Mouse (Mus musculus): ENCODE measurements around the gene Nthl1. TPM values are rescaled to one million over a fixed set of nuclear protein-coding genes. Genes with fewer than 3 reads are reported as not detected.

Nthl1 gene
- polyA plus RNA-seq, 1 experiment from 2014 or later = 12.3 TPM

DNA sequence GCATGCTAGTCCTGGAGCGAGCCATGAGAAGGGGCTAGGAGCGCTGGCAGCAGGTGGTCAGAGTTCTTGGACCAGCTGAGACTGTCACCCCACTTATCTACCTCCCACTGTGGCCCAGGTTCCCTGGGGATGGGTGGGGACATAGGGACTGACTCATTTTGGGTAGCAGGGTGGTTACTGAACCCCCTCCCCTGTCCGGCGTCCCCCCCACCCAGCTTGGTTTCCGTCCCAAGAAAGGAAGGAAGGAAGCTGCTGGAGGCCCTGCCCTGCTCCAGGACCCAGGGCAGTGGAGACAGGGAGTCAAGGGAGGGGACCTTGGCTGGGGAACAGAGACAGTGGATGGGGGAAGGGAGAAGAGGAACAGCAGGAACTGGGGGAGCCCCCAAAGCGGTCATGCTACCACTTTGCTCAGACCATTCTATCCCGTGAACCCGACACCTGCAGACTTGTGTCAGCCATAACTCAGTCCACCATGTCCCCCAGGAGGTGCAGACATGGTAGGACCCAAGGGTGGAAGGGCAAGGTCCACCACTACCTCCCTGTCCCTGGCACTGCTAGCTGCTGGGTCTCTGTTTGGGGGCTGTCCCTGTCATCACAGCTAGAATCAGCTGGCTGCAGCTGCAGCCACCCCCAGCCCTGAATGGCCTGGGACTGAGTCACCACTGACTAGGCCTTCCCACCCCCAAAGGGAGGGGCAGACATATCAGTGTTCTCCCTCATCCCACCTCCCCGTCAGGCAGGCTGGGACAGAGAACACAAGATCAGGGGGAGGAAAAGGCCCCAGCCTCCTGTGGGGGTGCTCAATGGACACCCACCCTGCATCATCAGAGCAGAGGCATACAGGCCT, 12.6 kb downstream of the Nthl1 start:
- peak overlapping the region; percentile 14; the same call in 1 of the 2 replicates for H3K27ac ChIP-seq (ENCODE audit: low read depth, low read length)
- no peak overlapping the region for H3K4me2 ChIP-seq (ENCODE audit: low read length)
- no peaks in the 10 kb centered on the region for H3K36me3 ChIP-seq (ENCODE audit: control insufficient read depth, insufficient read depth, low read length)
- H3K4me1 ChIP-seq (ENCODE audit: control insufficient read depth, insufficient read depth, low read length) = peaks cover 3% of the 10 kb centered on the region
- ATAC-seq (no peak), DNase-seq (ENCODE audit: low spot score) (no peak)
- no peak overlapping the region for H3K9ac ChIP-seq (ENCODE audit: low read length)
- H3K27me3 ChIP-seq (replicated peaks; ENCODE audit: control insufficient read depth, insufficient read depth, low read length) = no peaks in the 10 kb centered on the region
- H3K4me3 ChIP-seq (ENCODE audit: low read depth, low read length) = no peak overlapping the region
- no peaks in the 10 kb centered on the region for H3K9me3 ChIP-seq (replicated peaks; ENCODE audit: control insufficient read depth, low read length)
- 89% methylated on average over 9 of the region's 9 CpGs for WGBS

GRCm38 (mm10) chr17:24645916-24646315, 13.4 kb downstream of the Nthl1 start:
- Histone ChIP-seq H3K9me3 (replicated peaks; ENCODE audit: control insufficient read depth, low read length) (no peaks in the 10 kb centered on the region), H3K4me3 (ENCODE audit: low read depth, low read length) (no peak overlapping the region), H3K27ac (ENCODE audit: low read depth, low read length) (no peak overlapping the region), H3K4me2 (ENCODE audit: low read length) (no peak overlapping the region), H3K4me1 (ENCODE audit: control insufficient read depth, insufficient read depth, low read length) (peaks cover 3% of the 10 kb centered on the region), H3K27me3 (replicated peaks; ENCODE audit: control insufficient read depth, insufficient read depth, low read length) (peaks cover 7% of the 10 kb centered on the region), H3K9ac (ENCODE audit: low read length) (no peak overlapping the region), H3K36me3 (ENCODE audit: control insufficient read depth, insufficient read depth, low read length) (no peaks in the 10 kb centered on the region)
- 81% methylated on average over 3 of the region's 3 CpGs for WGBS
- ATAC-seq = no peak
- no peak for DNase-seq (ENCODE audit: low spot score)

DNA sequence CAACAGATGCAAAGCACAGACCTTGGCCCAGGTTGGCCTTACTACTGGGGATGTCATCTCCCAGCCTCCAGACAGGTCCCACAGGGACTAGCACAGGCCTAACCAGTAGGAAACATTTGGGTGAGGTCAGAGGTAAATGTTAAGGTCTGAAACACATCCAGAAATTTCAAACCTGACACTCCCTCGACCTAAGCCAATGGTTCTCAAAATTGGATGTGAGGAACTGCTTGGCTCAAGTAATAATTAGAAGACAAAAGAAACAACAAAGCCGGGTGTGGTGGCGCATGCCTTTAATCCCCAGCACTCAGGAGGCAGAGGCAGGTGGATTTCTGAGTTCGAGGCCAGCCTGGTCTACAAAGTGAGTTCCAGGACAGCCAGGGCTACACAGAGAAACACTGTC, 13.9 kb downstream of the Nthl1 start:
- no peak overlapping the region for H3K4me3 ChIP-seq (ENCODE audit: low read depth, low read length)
- WGBS = 83% methylated on average over 4 of the region's 4 CpGs

DNA sequence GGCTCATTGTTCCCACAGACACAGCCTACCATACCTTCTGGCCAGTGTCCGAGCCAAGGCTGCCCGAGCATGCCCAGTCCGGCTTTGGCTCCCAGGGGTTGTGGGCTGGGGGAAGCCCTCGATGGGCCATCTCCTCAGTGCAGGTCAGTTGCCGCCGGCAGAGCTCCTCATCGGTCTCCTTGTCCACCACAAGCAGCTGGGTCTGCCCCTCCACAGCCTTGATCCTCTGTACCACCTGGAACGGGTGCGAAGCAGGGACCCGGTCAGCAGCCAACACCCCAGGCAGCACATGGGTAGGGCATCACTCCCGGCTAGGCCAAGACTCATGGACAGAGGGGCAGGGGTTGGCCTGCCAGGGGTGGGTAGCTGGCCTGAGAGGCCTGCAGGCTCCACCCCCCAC, 15.0 kb downstream of the Nthl1 start:
- Histone ChIP-seq H3K36me3 (ENCODE audit: control insufficient read depth, insufficient read depth, low read length) (no peaks in the 10 kb centered on the region), H3K27ac (ENCODE audit: low read depth, low read length) (no peak overlapping the region), H3K9me3 (replicated peaks; ENCODE audit: control insufficient read depth, low read length) (no peaks in the 10 kb centered on the region), H3K27me3 (replicated peaks; ENCODE audit: control insufficient read depth, insufficient read depth, low read length) (peaks cover 11% of the 10 kb centered on the region), H3K4me1 (ENCODE audit: control insufficient read depth, insufficient read depth, low read length) (peaks cover 3% of the 10 kb centered on the region), H3K9ac (ENCODE audit: low read length) (no peak overlapping the region; the same call in 1 of the 2 replicates), H3K4me3 (ENCODE audit: low read depth, low read length) (no peak overlapping the region), H3K4me2 (ENCODE audit: low read length) (no peak overlapping the region)
- ATAC-seq = no peak
- DNase-seq (ENCODE audit: low spot score) = no peak
- 82% methylated on average over 11 of the region's 11 CpGs for WGBS

More for the DNA sequence above, 13.9 kb downstream of the Nthl1 start:
- no peak for DNase-seq (ENCODE audit: low spot score)
- ATAC-seq = no peak
- Histone ChIP-seq H3K9ac (ENCODE audit: low read length) (no peak overlapping the region), H3K36me3 (ENCODE audit: control insufficient read depth, insufficient read depth, low read length) (no peaks in the 10 kb centered on the region), H3K27me3 (replicated peaks; ENCODE audit: control insufficient read depth, insufficient read depth, low read length) (peaks cover 11% of the 10 kb centered on the region), H3K9me3 (replicated peaks; ENCODE audit: control insufficient read depth, low read length) (no peaks in the 10 kb centered on the region), H3K4me1 (ENCODE audit: control insufficient read depth, insufficient read depth, low read length) (peaks cover 3% of the 10 kb centered on the region), H3K27ac (ENCODE audit: low read depth, low read length) (no peak overlapping the region), H3K4me2 (ENCODE audit: low read length) (no peak overlapping the region)

DNA sequence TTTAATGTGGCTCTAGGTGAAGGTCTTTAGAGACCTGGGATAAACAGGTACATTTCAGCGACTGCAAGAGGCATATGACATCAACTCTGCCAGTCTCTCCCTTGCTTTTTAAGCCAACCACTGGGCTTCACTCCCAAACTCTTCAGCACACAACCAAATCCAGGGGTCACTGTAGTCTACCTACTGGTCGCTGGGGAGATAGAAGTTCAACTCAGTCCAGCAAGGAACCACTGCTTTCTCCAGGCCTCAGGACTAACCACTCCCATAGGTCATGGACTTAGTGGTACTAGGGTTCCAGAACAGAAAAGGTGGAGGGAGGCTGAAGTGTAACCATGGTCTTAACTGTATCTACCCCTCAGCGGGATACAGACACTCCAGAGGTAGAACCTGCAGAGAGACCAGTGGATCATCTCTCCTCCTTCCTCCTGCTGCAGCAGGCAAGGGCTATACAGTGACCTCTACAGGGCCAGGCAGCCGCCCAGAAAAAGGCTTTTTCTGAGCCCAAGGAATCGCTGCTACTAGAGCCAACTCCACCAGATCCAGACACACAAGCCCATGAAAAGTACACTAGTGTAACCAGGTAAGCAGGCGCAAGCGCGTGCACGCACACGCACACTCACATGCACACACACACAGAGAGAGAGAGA, 16.4 kb downstream of the Nthl1 start:
- Histone ChIP-seq H3K27me3 (replicated peaks; ENCODE audit: control insufficient read depth, insufficient read depth, low read length) (peaks cover 11% of the 10 kb centered on the region), H3K9me3 (replicated peaks; ENCODE audit: control insufficient read depth, low read length) (no peaks in the 10 kb centered on the region), H3K4me3 (ENCODE audit: low read depth, low read length) (no peak overlapping the region), H3K9ac (ENCODE audit: low read length) (no peak overlapping the region), H3K4me1 (ENCODE audit: control insufficient read depth, insufficient read depth, low read length) (peaks cover 3% of the 10 kb centered on the region), H3K4me2 (ENCODE audit: low read length) (peak overlapping the region; percentile 99), H3K36me3 (ENCODE audit: control insufficient read depth, insufficient read depth, low read length) (no peaks in the 10 kb centered on the region), H3K27ac (ENCODE audit: low read depth, low read length) (no peak overlapping the region)
- DNase-seq (ENCODE audit: low spot score) = no peak
- ATAC-seq = no peak
- 73% methylated on average over 10 of the region's 10 CpGs for WGBS

DNA sequence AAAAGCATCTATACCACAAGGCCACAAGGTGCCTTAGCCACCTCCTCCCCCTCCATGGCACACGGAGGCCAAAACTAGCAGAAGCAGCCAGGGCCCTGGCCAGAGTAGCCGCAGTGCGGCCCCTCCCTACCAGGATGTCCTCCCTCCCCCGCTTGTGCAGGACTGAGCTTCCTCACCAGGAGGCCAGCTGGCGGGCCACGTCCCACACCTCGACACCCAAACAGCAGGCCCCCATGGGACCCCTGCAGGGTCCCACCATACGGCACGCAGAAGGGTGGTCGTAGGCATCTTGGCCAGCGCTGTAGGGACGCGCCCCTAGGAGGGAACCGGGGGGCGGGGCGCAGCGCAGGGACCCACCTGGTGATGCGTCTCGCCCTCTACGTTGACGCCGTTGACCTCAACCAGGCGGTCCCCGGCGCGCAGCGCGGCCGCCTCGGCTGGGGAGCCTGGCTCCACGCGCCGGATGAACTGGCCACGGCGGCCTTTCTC, 17.1 kb downstream of the Nthl1 start:
- Histone ChIP-seq H3K4me2 (ENCODE audit: low read length) (peak overlapping the region; percentile 99), H3K27me3 (replicated peaks; ENCODE audit: control insufficient read depth, insufficient read depth, low read length) (peaks cover 11% of the 10 kb centered on the region), H3K36me3 (ENCODE audit: control insufficient read depth, insufficient read depth, low read length) (no peaks in the 10 kb centered on the region), H3K9ac (ENCODE audit: low read length) (peak overlapping the region; percentile 82), H3K9me3 (replicated peaks; ENCODE audit: control insufficient read depth, low read length) (no peaks in the 10 kb centered on the region), H3K4me1 (ENCODE audit: control insufficient read depth, insufficient read depth, low read length) (peaks cover 3% of the 10 kb centered on the region), H3K4me3 (ENCODE audit: low read depth, low read length) (peak overlapping the region; percentile 57), H3K27ac (ENCODE audit: low read depth, low read length) (no peak overlapping the region)
- DNase-seq (ENCODE audit: low spot score) (peak; percentile 17), ATAC-seq (peak; percentile 32)
- WGBS = under 1% methylated on average over 34 of the region's 35 CpGs

DNA sequence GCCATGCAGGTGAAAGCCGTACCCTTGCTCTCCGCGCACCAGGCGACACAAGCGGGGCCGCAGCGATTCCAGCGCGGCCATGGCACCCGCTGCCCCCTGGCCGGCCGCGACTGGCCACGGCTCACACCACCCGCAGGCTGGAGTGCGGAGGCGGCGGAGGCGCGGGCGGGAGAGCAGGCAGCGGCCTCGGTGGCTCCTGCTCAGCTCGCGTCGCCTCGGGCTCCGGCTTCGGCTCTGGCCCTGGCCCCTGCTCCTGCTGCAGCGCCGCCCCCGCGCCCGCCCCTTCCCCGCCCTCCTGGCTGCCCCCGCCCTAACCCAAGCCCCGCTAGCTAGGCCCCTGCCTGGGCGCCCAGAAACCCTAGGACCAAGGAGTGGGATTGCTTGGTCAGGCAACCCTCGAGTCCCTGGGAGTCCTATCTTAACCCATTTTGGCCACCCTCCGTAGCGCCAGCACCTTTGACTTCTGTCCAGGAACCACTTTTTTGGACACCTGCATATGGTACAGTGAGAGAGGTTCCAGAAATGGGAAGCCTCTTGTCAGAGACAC, 17.7 kb downstream of the Nthl1 start, which contains the start of gene Slc9a3r2:
Slc9a3r2 (minus strand) TSS at position 258 of the 547 bp plus-strand sequence.
- Histone ChIP-seq H3K9me3 (replicated peaks; ENCODE audit: control insufficient read depth, low read length) (no peaks in the 10 kb centered on the region), H3K36me3 (ENCODE audit: control insufficient read depth, insufficient read depth, low read length) (no peaks in the 10 kb centered on the region), H3K9ac (ENCODE audit: low read length) (peak within 1 kb of the TSS; percentile 82), H3K4me2 (ENCODE audit: low read length) (peak within 1 kb of the TSS; percentile 99), H3K4me1 (ENCODE audit: control insufficient read depth, insufficient read depth, low read length) (peaks cover 3% of the 10 kb centered on the region), H3K27me3 (replicated peaks; ENCODE audit: control insufficient read depth, insufficient read depth, low read length) (peaks cover 11% of the 10 kb centered on the region), H3K27ac (ENCODE audit: low read depth, low read length) (no peak within 1 kb of the TSS), H3K4me3 (ENCODE audit: low read depth, low read length) (peak within 1 kb of the TSS; percentile 57)
- DNase-seq (ENCODE audit: low spot score) = peak; percentile 42
- ATAC-seq = peak; percentile 65
- WGBS = 2% methylated on average over 30 of the region's 41 CpGs

DNA sequence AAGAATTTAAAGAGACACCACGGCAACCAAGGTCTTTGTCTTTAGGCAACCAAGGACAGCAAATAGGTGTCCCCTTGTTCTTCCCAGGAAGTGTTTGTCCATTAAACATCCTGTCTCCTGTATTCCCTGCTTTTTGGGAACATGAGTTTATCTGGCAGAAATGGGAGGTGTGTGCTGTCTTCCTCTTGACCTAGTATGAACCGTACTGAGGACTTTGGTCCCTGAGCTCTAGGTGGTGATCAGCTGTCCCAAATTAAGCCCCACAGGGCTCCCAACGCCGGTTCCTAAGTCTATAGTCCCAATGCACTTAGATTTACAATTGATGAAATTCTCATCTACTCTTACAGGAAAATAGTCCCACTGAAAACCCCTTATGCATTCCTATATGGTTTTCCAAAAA, 18.3 kb downstream of the Nthl1 start:
- ATAC-seq (no peak), DNase-seq (ENCODE audit: low spot score) (no peak)
- Histone ChIP-seq H3K9ac (ENCODE audit: low read length) (no peak overlapping the region), H3K9me3 (replicated peaks; ENCODE audit: control insufficient read depth, low read length) (no peaks in the 10 kb centered on the region), H3K27ac (ENCODE audit: low read depth, low read length) (no peak overlapping the region), H3K4me3 (ENCODE audit: low read depth, low read length) (no peak overlapping the region), H3K36me3 (ENCODE audit: control insufficient read depth, insufficient read depth, low read length) (no peaks in the 10 kb centered on the region), H3K4me1 (ENCODE audit: control insufficient read depth, insufficient read depth, low read length) (peaks cover 3% of the 10 kb centered on the region), H3K4me2 (ENCODE audit: low read length) (no peak overlapping the region), H3K27me3 (replicated peaks; ENCODE audit: control insufficient read depth, insufficient read depth, low read length) (peaks cover 11% of the 10 kb centered on the region)
- WGBS = 80% methylated on average over 4 of the region's 4 CpGs
